Mouse (Mus musculus) olfactory bulb, adult 2 months (tissue): ENCODE measurements at regions not wholly inside any gene's neighbourhood (a gene's known extent, or its start where the extent isn't known, plus 50 kb on each side); places are given as distances from the start of the nearest gene placed in this dataset.

Experiments
- H3K27ac ChIP-seq: fragments of 200-500 bp; 2 replicates; pipeline ENCODE4 v1.5.1; 2012; ENCODE audit warnings: low read depth, low read length; ENCODE audit not compliant: insufficient read depth
- H3K4me1 ChIP-seq: fragments of 200-500 bp; 2 replicates; pipeline ENCODE4 v1.6.1; 2012; ENCODE audit warnings: low read length; ENCODE audit not compliant: control insufficient read depth, insufficient read depth
- H3K4me3 ChIP-seq: fragments of 200-500 bp; 2 replicates; pipeline ENCODE4 v1.5.1; 2012; ENCODE audit warnings: mild to moderate bottlenecking, low read depth, low read length, moderate library complexity; ENCODE audit not compliant: insufficient read depth
- CTCF ChIP-seq: fragments of 200-500 bp; IDR thresholded peaks from 2 replicates; pipeline ENCODE4 v1.5.1; 2012; ENCODE audit warnings: low read depth, mild to moderate bottlenecking, low read length, moderate library complexity; ENCODE audit not compliant: insufficient read depth
- POLR2A ChIP-seq: fragments of 200-500 bp; IDR thresholded peaks from 2 replicates; pipeline ENCODE4 v1.6.1; 2012; ENCODE audit warnings: mild to moderate bottlenecking, low read depth, low read length, moderate library complexity; ENCODE audit not compliant: insufficient read depth
- WGBS: fragments of 180-500 bp; shearing (Covaris S2); methylation state at CpG from one replicate; pipeline ENCODE4 v1.1.7; 2018; 5-methylcytosine and 5-hydroxymethylcytosine counted together

GRCm38 (mm10) chr8:109012655-109013054 lies 481.2 kb upstream of the Pmfbp1 start:
- Histone ChIP-seq H3K4me1 (no peaks in the 10 kb centered on the region), H3K4me3 (no peak overlapping the region), H3K27ac (no peak overlapping the region)
- 58% methylated on average over 8 of the region's 8 CpGs for WGBS
- TF ChIP-seq POLR2A (no peak), CTCF (no peak)

DNA sequence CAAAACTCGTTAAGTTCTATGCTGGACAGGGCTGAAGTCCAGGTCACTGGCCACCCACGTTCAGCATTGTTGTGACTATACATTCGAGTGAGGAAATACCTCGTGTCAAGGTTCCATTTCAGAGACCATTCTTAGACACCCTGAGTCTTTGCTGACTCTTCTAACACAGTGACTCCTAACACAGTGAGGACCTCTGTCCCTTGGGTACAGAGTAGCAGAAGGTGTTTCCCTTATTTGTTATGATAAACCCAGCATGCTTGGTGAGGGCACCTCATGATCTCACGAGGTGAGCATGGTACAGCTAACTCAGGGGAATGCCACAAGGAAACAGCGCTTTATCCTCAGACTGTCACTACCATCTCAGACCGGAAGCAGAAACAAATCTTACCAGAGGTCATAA lies 480.2 kb upstream of the Pmfbp1 start:
- H3K27ac ChIP-seq = no peak overlapping the region
- no peaks in the 10 kb centered on the region for H3K4me1 ChIP-seq
- no peak overlapping the region for H3K4me3 ChIP-seq
- WGBS = 75% methylated on average over 7 of the region's 7 CpGs
- TF ChIP-seq CTCF (no peak), POLR2A (no peak)

GRCm38 (mm10) chr8:109014746-109015145 lies 479.1 kb upstream of the Pmfbp1 start:
- H3K27ac ChIP-seq = no peak overlapping the region
- TF ChIP-seq POLR2A (no peak), CTCF (no peak)
- H3K4me1 ChIP-seq = no peaks in the 10 kb centered on the region
- no peak overlapping the region for H3K4me3 ChIP-seq
- WGBS = 74% methylated on average over 7 of the region's 7 CpGs

DNA sequence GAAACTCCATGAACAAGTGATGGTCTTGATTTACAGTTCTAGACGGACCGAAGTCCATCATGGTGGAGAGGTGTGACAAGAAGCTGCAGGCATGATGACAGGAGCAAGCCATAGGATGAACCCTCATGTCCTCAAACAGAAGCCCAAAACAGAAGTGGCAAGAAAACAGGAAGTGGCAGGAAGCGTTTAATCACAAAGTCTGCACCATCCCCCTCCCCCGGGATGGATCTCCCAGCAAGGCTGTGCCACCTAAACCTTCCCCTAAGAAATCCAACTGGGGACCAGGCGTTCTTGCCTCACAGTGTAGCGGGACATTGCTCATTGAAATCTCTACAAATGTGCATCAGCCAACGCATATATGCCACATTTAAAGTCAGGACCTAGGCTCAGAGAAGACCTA lies 474.3 kb upstream of the Pmfbp1 start:
- H3K4me3 ChIP-seq = no peak overlapping the region
- H3K4me1 ChIP-seq = no peaks in the 10 kb centered on the region
- 89% methylated on average over 7 of the region's 7 CpGs for WGBS
- TF ChIP-seq CTCF = no peak
- no peak for TF ChIP-seq POLR2A
- H3K27ac ChIP-seq = no peak overlapping the region

DNA sequence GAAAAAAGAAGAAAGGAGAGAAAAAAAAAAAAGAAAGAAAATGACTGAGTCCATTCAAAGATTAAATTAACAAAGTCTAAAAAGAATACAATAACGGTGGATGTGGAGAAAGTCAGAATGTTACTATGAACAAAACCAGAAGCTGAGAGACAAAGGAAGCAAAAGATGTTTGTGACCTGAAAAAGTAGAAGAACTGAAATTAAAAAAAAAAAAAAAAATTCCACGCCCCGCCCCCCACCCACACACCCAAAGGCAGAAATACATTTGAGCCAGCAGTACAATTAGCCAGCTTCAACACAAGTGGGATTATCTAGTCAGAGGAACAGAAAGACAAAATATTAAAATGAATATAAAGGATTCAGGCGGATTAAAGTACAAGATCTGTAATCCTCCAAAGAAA lies 473.7 kb upstream of the Pmfbp1 start:
- Histone ChIP-seq H3K27ac (no peak overlapping the region), H3K4me1 (no peaks in the 10 kb centered on the region), H3K4me3 (no peak overlapping the region)
- TF ChIP-seq CTCF (no peak), POLR2A (no peak)
- WGBS = 87% methylated on average over 4 of the region's 4 CpGs

GRCm38 (mm10) chr8:109027923-109028322 lies 465.9 kb upstream of the Pmfbp1 start:
- H3K27ac ChIP-seq = no peak overlapping the region
- H3K4me3 ChIP-seq = no peak overlapping the region
- no peak for TF ChIP-seq POLR2A
- WGBS = 94% methylated on average over 8 of the region's 8 CpGs
- no peaks in the 10 kb centered on the region for H3K4me1 ChIP-seq

DNA sequence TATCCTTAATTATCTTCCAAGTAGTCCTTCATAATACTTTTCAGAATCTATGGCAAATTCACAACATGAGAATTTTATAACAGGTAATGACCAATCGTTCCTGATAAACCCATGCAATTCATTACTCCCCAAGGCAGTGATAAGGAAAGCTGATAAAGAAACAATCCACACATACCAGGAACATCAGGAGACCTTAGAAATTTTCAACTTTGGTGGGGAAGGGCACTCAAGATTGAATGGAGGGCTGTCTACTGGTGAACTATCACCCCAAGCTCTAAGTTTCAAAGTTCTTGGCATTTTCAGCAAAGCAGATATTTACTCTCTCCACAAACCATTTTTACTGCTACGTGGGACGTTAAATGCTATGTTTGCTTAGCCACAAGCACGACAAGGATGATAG lies 440.2 kb upstream of the Pmfbp1 start:
- WGBS = 86% methylated on average over 4 of the region's 4 CpGs
- no peak overlapping the region for H3K27ac ChIP-seq
- H3K4me1 ChIP-seq = no peaks in the 10 kb centered on the region
- H3K4me3 ChIP-seq = no peak overlapping the region
- TF ChIP-seq CTCF (no peak), POLR2A (no peak)

GRCm38 (mm10) chr8:109059152-109059551 lies 434.7 kb upstream of the Pmfbp1 start:
- no peak overlapping the region for H3K4me3 ChIP-seq
- TF ChIP-seq POLR2A (no peak), CTCF (no peak)
- 83% methylated on average over 5 of the region's 5 CpGs for WGBS
- H3K4me1 ChIP-seq = no peaks in the 10 kb centered on the region
- no peak overlapping the region for H3K27ac ChIP-seq

- H3K4me1 ChIP-seq = no peaks in the 10 kb centered on the region
- no peak overlapping the region for H3K27ac ChIP-seq
- TF ChIP-seq CTCF = no peak
- TF ChIP-seq POLR2A = no peak
- H3K4me3 ChIP-seq = no peak overlapping the region
Measured at GRCm38 (mm10) chr8:109062376-109062775, 431.5 kb upstream of the Pmfbp1 start.

DNA sequence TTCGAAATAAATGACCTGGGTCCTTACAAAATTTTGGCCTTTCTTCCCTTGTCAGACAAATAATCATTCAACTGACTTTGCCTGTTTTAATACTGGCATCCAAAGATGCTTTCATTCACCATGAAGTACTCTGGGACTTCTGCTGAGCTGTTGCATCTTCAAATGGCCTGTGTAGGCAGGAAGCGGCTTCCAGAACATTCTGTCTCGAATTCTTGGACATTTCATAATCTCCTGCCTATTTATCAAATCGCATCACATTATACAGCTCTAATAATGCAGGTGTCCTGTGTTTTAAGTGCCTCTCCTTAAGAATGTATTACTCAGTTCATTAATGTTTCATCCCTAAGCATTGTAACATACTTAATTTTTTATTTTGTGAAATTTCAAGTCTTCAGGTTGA lies 420.1 kb upstream of the Pmfbp1 start:
- Histone ChIP-seq H3K4me1 (no peaks in the 10 kb centered on the region), H3K27ac (no peak overlapping the region), H3K4me3 (no peak overlapping the region)
- no peak for TF ChIP-seq POLR2A
- no peak for TF ChIP-seq CTCF
- 90% methylated on average over 4 of the region's 4 CpGs for WGBS
